Mouse (Mus musculus) ES-Bruce4 (cell line): ENCODE results near the gene Tmem144. TPM values are rescaled to one million over a fixed set of nuclear protein-coding genes. Genes with fewer than 3 reads are reported as not detected.

ENCODE experiments used
- H3K27ac ChIP-seq: 2 replicates; pipeline ENCODE4 v1.5.1; 2012; ENCODE audit warnings: low read length, inconsistent platforms; ENCODE audit not compliant: insufficient read depth
- H3K27me3 ChIP-seq: 2 replicates; pipeline ENCODE4 v1.6.1; 2012; ENCODE audit warnings: mild to moderate bottlenecking, low read length, inconsistent platforms; ENCODE audit not compliant: control insufficient read depth, poor library complexity, insufficient read depth, severe bottlenecking
- H3K36me3 ChIP-seq: 2 replicates; pipeline ENCODE4 v1.6.1; 2012; ENCODE audit warnings: inconsistent platforms, mild to moderate bottlenecking, low read length, moderate library complexity; ENCODE audit not compliant: control insufficient read depth, poor library complexity, insufficient read depth, severe bottlenecking
- H3K4me1 ChIP-seq: one replicate; pipeline ENCODE4 v1.8.1; 2011; ENCODE audit warnings: low read length; ENCODE audit not compliant: control insufficient read depth, insufficient read depth
- H3K4me3 ChIP-seq: 2 replicates; pipeline ENCODE4 v1.5.1; 2011; ENCODE audit warnings: low read depth, mild to moderate bottlenecking, low read length
- H3K9ac ChIP-seq: 2 replicates; pipeline ENCODE4 v1.6.1; 2012; ENCODE audit warnings: low read depth, mild to moderate bottlenecking, inconsistent platforms; ENCODE audit not compliant: poor library complexity, severe bottlenecking
- H3K9me3 ChIP-seq: replicated peaks from 2 replicates; pipeline ENCODE4 v1.6.1; 2012; ENCODE audit warnings: mild to moderate bottlenecking, low read length, inconsistent platforms; ENCODE audit not compliant: control insufficient read depth, poor library complexity, insufficient read depth, severe bottlenecking
- CTCF ChIP-seq: IDR thresholded peaks from one replicate; pipeline ENCODE4 v1.8.1; 2011; ENCODE audit warnings: low read depth, low read length
- EP300 ChIP-seq: IDR thresholded peaks from 2 replicates; pipeline ENCODE4 v1.6.1; 2011; ENCODE audit warnings: low read depth, low read length; ENCODE audit not compliant: insufficient read depth
- POLR2A ChIP-seq: IDR thresholded peaks from one replicate; pipeline ENCODE4 v1.8.1; 2011; ENCODE audit warnings: low read length; ENCODE audit not compliant: insufficient read depth
- polyA plus RNA-seq: library from polyadenylated mRNA; stranded (reverse); fragments of >200 nt; gene quantifications from 2 replicates; pipeline ENCODE4 v1.2.4, GENCODE M21; 2011; ENCODE audit warnings: low read depth; ENCODE audit not compliant: missing spikeins, insufficient read depth, insufficient read length

Tmem144 gene
- polyA plus RNA-seq, 1 experiment, result 15.8 TPM

DNA sequence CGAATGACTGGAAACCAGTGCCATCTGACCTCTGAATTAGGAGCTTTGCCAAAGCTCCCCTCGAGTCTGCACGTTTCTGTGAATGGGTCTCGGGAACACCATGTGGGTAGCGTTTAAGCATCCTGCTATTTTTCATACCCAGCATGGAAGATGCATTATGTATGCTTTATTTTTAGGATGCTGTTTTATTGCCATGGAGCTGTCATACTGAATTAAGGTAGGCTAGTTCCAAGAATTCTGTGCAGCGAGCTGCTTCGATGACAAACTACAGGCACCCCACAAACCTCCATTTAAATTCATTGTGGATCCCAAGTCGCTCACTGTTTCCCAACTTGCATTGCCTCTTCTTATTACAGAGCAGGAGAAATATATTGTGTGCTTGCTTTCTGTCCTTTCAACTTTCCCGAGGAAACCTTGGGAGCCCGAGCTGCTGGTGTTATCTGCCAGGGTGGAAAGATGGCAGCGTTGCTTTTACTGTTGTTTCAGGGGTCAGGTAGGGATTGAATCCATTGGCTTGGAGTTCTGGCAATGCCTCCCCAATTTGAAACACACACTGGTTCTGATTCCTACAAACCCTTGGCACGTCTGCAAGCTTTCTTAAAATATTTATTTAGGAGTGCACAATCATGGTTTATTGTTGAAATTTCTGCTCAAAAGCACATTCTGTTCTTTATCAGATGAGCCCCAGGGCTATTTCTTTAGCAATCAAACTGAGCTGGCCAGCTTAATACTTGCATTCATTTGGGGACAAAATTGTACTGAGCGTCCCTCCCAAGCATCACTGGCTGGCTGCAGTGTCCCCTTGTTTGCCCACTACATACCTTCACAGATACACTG lies 45.2 kb upstream of the Tmem144 start:
- no peak for TF ChIP-seq CTCF
- TF ChIP-seq EP300, result no peak
- TF ChIP-seq POLR2A, result no peak
- H3K9ac ChIP-seq, result no peak overlapping the region
- no peaks in the 10 kb centered on the region for H3K36me3 ChIP-seq
- H3K27me3 ChIP-seq, result no peaks in the 10 kb centered on the region; the same call in 1 of the 2 replicates
- H3K4me1 ChIP-seq, result no peaks in the 10 kb centered on the region
- H3K27ac ChIP-seq, result no peak overlapping the region
- no peaks in the 10 kb centered on the region for H3K9me3 ChIP-seq
- no peak overlapping the region for H3K4me3 ChIP-seq

GRCm38 (mm10) chr3:79887966-79888365 lies 35.4 kb upstream of the Tmem144 start:
- Histone ChIP-seq H3K9ac (no peak overlapping the region), H3K27me3 (no peaks in the 10 kb centered on the region), H3K9me3 (no peaks in the 10 kb centered on the region), H3K36me3 (no peaks in the 10 kb centered on the region), H3K27ac (no peak overlapping the region), H3K4me3 (no peak overlapping the region), H3K4me1 (no peaks in the 10 kb centered on the region)
- TF ChIP-seq CTCF (no peak), EP300 (no peak), POLR2A (no peak)

DNA sequence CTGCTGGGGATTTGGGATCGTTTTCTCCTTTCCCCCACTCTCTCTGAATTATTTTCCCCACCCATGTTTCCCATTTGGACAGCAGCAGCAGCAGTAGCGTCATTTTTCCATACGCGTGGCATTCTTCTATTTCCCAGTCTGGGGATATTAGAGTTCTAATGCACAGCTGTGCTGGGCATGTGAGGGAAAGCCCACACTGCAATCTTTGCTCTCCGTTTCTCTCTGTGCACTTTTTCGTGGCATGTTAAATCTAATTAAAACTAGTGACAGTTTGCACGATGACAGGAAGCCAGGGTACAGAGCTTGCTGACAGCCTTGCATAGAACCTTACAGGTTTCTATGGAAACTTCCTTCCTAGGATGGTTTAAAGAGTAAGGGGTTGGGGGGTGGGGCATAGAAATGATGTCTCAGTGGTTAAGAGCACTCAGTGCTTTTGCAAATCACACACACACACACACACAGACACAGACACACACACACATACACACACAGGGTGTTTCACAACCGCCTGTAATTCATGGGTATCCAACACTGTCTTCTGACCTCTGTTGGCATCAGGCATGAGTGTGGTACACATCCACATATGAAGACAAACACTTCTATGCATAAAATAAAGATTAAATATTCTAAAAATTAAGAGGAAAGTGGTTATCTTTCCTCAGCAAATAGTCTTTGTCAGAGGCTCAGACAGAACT lies 34.7 kb upstream of the Tmem144 start:
- H3K4me3 ChIP-seq, result no peak overlapping the region

GRCm38 (mm10) chr3:79886357-79887091 lies 34.0 kb upstream of the Tmem144 start:
- no peaks in the 10 kb centered on the region for H3K4me1 ChIP-seq
- TF ChIP-seq EP300, result no peak
- peak; percentile 49 for TF ChIP-seq CTCF
- no peak for TF ChIP-seq POLR2A
- H3K36me3 ChIP-seq, result no peaks in the 10 kb centered on the region
- H3K27me3 ChIP-seq, result no peaks in the 10 kb centered on the region
- H3K27ac ChIP-seq, result no peak overlapping the region
- H3K9ac ChIP-seq, result 0 out of 2 replicates have a peak overlapping the region, but pooled peaks have one; percentile 51
- H3K4me3 ChIP-seq, result peak overlapping the region; percentile 31; the same call in 1 of the 2 replicates
- H3K9me3 ChIP-seq, result no peaks in the 10 kb centered on the region

More for the DNA sequence above, 34.7 kb upstream of the Tmem144 start:
- Histone ChIP-seq H3K9me3 (no peaks in the 10 kb centered on the region), H3K27me3 (no peaks in the 10 kb centered on the region), H3K4me1 (no peaks in the 10 kb centered on the region), H3K9ac (no peak overlapping the region), H3K27ac (no peak overlapping the region), H3K36me3 (no peaks in the 10 kb centered on the region)
- TF ChIP-seq CTCF, result no peak
- no peak for TF ChIP-seq EP300
- TF ChIP-seq POLR2A, result no peak

DNA sequence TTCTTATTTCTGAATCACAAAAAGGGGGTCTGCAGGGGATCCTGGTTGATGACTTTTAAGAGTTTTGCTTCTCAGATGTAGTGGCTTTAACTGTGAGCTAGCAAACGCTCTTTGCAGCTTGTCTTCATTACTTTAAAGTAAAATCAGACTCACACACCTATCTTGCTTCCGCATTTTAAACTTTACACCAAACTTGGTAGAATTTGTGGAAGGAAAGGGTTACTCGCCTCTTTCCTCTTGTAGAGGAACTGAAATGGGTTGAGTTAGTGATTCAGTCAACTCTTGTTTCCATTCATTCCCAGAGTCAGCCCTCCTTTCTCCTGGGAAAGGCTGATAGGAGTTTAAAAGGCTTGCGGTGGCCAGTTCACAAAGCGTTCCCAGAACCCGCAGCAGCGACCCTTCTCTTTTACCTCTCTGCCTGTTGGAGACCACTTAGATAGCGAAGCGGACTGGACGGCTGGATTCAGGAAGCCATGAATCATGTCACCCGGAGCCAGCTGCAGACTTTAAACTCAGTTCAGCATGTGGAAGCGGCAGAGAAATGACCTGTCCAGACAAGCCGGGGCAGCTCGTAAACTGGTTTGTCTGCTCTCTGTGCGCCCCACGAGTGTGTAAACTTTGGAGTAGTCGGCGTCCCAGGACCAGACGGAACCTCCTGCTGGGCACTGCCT lies 33.2 kb upstream of the Tmem144 start:
- Histone ChIP-seq H3K4me3 (peak overlapping the region; percentile 31; the same call in 1 of the 2 replicates), H3K4me1 (no peaks in the 10 kb centered on the region), H3K27ac (no peak overlapping the region), H3K9ac (peak overlapping the region; percentile 51; the same call in 1 of the 2 replicates), H3K27me3 (no peaks in the 10 kb centered on the region), H3K36me3 (no peaks in the 10 kb centered on the region), H3K9me3 (no peaks in the 10 kb centered on the region)
- TF ChIP-seq EP300, result no peak
- TF ChIP-seq POLR2A, result no peak
- no peak for TF ChIP-seq CTCF
